Mouse (Mus musculus): ENCODE measurements around the gene Slc25a43.
"Not testable (repeated sequence)": the region's sequence is repeated elsewhere in the genome, so short reads cannot be mapped to it uniquely, and the experiment has no call there.

The Slc25a43 gene

GRCm38 (mm10) chrX:36789360-36789759 is 45.9 kb downstream of the Slc25a43 start:
- no peak for DNase-seq (ENCODE audit: low spot score in 2 of 2)

- no peak for DNase-seq (ENCODE audit: low spot score in 2 of 2)
Measured at GRCm38 (mm10) chrX:36794571-36794970, 51.1 kb downstream of the Slc25a43 start.

- peak; percentile 47 to 68 for DNase-seq (ENCODE audit: low spot score in 2 of 2)
Measured at GRCm38 (mm10) chrX:36795424-36796162, 52.1 kb downstream of the Slc25a43 start, which contains the start of gene Slc25a5. Gene Slc25a5 (plus strand): TSS chrX:36795651.

GRCm38 (mm10) chrX:36796163-36796581 is 52.7 kb downstream of the Slc25a43 start:
- DNase-seq (ENCODE audit: low spot score in 2 of 2), result peak; percentile 61 to 65

- not testable (repeated sequence) for DNase-seq (ENCODE audit: low spot score in 2 of 2)
Measured at GRCm38 (mm10) chrX:36796734-36797133, 53.3 kb downstream of the Slc25a43 start.

- DNase-seq (ENCODE audit: low spot score in 2 of 2), result no peak
Measured at GRCm38 (mm10) chrX:36799131-36799879, 55.8 kb downstream of the Slc25a43 start.

GRCm38 (mm10) chrX:36803189-36803588 is 59.7 kb downstream of the Slc25a43 start:
- no peak for DNase-seq (ENCODE audit: low spot score in 2 of 2)

GRCm38 (mm10) chrX:36804196-36804595 is 60.7 kb downstream of the Slc25a43 start:
- DNase-seq (ENCODE audit: low spot score in 2 of 2), result peak in 1 of 2 experiments; percentile 36

- DNase-seq (ENCODE audit: low spot score in 2 of 2), result no peak
Measured at GRCm38 (mm10) chrX:36805466-36806235, 62.2 kb downstream of the Slc25a43 start.

- DNase-seq (ENCODE audit: low spot score in 2 of 2), result peak; percentile 56 to 82
Measured at GRCm38 (mm10) chrX:36807360-36808317, 64.2 kb downstream of the Slc25a43 start.

GRCm38 (mm10) chrX:36808318-36808683 is 64.8 kb downstream of the Slc25a43 start:
- DNase-seq (ENCODE audit: low spot score in 2 of 2), result no peak

- no peak for DNase-seq (ENCODE audit: low spot score in 2 of 2)
Measured at GRCm38 (mm10) chrX:36811377-36811776, 67.9 kb downstream of the Slc25a43 start.

GRCm38 (mm10) chrX:36814161-36814836 is 70.8 kb downstream of the Slc25a43 start:
- DNase-seq (ENCODE audit: low spot score in 2 of 2), result peak in 1 of 2 experiments; percentile 39

- DNase-seq (ENCODE audit: low spot score in 2 of 2), result no peak
Measured at GRCm38 (mm10) chrX:36815022-36815421, 71.6 kb downstream of the Slc25a43 start.

GRCm38 (mm10) chrX:36815439-36815838 is 72.0 kb downstream of the Slc25a43 start:
- no peak for DNase-seq (ENCODE audit: low spot score in 2 of 2)

GRCm38 (mm10) chrX:36816368-36816899 is 73.0 kb downstream of the Slc25a43 start:
- no peak for DNase-seq (ENCODE audit: low spot score in 2 of 2)

GRCm38 (mm10) chrX:36816953-36817441 is 73.5 kb downstream of the Slc25a43 start:
- no peak for DNase-seq (ENCODE audit: low spot score in 2 of 2)

GRCm38 (mm10) chrX:36819575-36819974 is 76.1 kb downstream of the Slc25a43 start:
- no peak for DNase-seq (ENCODE audit: low spot score in 2 of 2)

- peak in 1 of 2 experiments; percentile 22 for DNase-seq (ENCODE audit: low spot score in 2 of 2)
Measured at GRCm38 (mm10) chrX:36820201-36820600, 76.7 kb downstream of the Slc25a43 start.
